In genomic region chr11:89676922-89677321, GRCm38 (mm10) we compare ENCODE assay signal across 28 mouse cellular contexts.
DNase-seq lines count a peak whose midpoint lies in the region; ATAC-seq lines count a peak whose summit lies in the region.
"Had no signal": no experiment of that assay in that cellular context is flagged by ENCODE, and none has a peak within 500 bp of the region (broad histone marks: within the 10 kb centered on the region; RNA-seq: fewer than 3 reads in every experiment).

No protein-coding gene starts in this region.

- peak; percentile 10 for DNase-seq in urinary bladder, postnatal 14 days (ENCODE audit: low spot score)
- DNase-seq in urinary bladder, postnatal 4 days (ENCODE audit: low spot score in 2 of 2) = no peak
- peak; percentile 9 for DNase-seq in lung, postnatal 25 days (ENCODE audit: low spot score)
- DNase-seq in layer of hippocampus, adult 8-10 months (ENCODE audit: low spot score in 2 of 2) = no peak
- DNase-seq in gastrocnemius, adult 18-20 months (ENCODE audit: low spot score) = no peak
- DNase-seq: cerebellum, adult 11 months; cerebellum, adult 9-11 months; gastrocnemius, postnatal 10 days; heart, adult 18-20 months; heart, postnatal 10 days; kidney, adult 9 months; retina, postnatal 1 day; right cerebral cortex, postnatal 25 days; spleen, adult 18-20 months; thymus, adult 2 months had no signal

- H3K4me2 ChIP-seq in kidney, embryonic 14.5 days (replicated peaks; ENCODE audit: low read depth, low read length) = no peak overlapping the region
- no peak overlapping the region for H3K4me2 ChIP-seq in kidney, embryonic 16.5 days (replicated peaks; ENCODE audit: low read depth, low read length)
- H3K4me2 ChIP-seq: forebrain, embryonic 13.5 days; heart, embryonic 12.5 days; limb, embryonic 12.5 days; liver, embryonic 12.5 days; midbrain, embryonic 15.5 days; neural tube, embryonic 13.5 days had no signal

- 0 out of 2 replicates have a peak, but pooled peaks have one; percentile 32 for ATAC-seq in kidney, embryonic 14.5 days (ENCODE audit: low FRiP score, low TSS enrichment)
- ATAC-seq in kidney, embryonic 16.5 days (ENCODE audit: low FRiP score, low TSS enrichment) = no peak
- ATAC-seq: forebrain, embryonic 13.5 days; hindbrain, embryonic 16.5 days; intestine, embryonic 16.5 days; liver, embryonic 12.5 days; midbrain, embryonic 15.5 days had no signal

- WGBS in kidney, embryonic 14.5 days = 27% methylated on average over 2 of the region's 2 CpGs
- 25% methylated on average over 2 of the region's 2 CpGs for whole genome bisulfite sequencing in kidney, embryonic 16.5 days

- no peaks in the 10 kb centered on the region for H3K27me3 ChIP-seq in kidney, embryonic 14.5 days (ENCODE audit: control insufficient read depth, insufficient read depth, low read length)
- H3K27me3 ChIP-seq in kidney, embryonic 16.5 days (ENCODE audit: insufficient read depth, low read length) = no peaks in the 10 kb centered on the region
- H3K27me3 ChIP-seq: forebrain, embryonic 13.5 days; heart, embryonic 12.5 days; liver, embryonic 12.5 days; midbrain, embryonic 15.5 days; neural tube, embryonic 13.5 days had no signal

- no peak overlapping the region for H3K4me3 ChIP-seq in kidney, embryonic 14.5 days (ENCODE audit: low read length)
- no peak overlapping the region for H3K4me3 ChIP-seq in kidney, embryonic 16.5 days (ENCODE audit: low read length)
- H3K4me3 ChIP-seq: erythroblast, embryonic 14.5 days; forebrain, embryonic 13.5 days; heart, embryonic 12.5 days; hindbrain, embryonic 10.5 days; limb, embryonic 12.5 days; liver, embryonic 12.5 days; midbrain, embryonic 15.5 days; myocyte; neural tube, embryonic 13.5 days had no signal

- H3K9ac ChIP-seq in kidney, embryonic 14.5 days (ENCODE audit: low read depth, low read length) = no peak overlapping the region
- H3K9ac ChIP-seq in kidney, embryonic 16.5 days (replicated peaks; ENCODE audit: low read length) = no peak overlapping the region
- H3K9ac ChIP-seq: forebrain, embryonic 13.5 days; heart, embryonic 12.5 days; limb, embryonic 12.5 days; liver, embryonic 12.5 days; midbrain, embryonic 15.5 days; neural tube, embryonic 13.5 days had no signal

- no peaks in the 10 kb centered on the region for H3K36me3 ChIP-seq in kidney, embryonic 14.5 days (ENCODE audit: control insufficient read depth, insufficient read depth, low read length)
- H3K36me3 ChIP-seq in kidney, embryonic 16.5 days (ENCODE audit: insufficient read depth, low read length) = no peaks in the 10 kb centered on the region
- H3K36me3 ChIP-seq: heart, embryonic 12.5 days; hindbrain, embryonic 10.5 days; limb, embryonic 12.5 days; liver, embryonic 12.5 days; midbrain, embryonic 15.5 days; neural tube, embryonic 13.5 days had no signal

- H3K9me3 ChIP-seq in kidney, embryonic 14.5 days (ENCODE audit: control insufficient read depth, low read length) = no peaks in the 10 kb centered on the region
- no peaks in the 10 kb centered on the region for H3K9me3 ChIP-seq in kidney, embryonic 16.5 days (ENCODE audit: low read length)
- H3K9me3 ChIP-seq: forebrain, embryonic 13.5 days; heart, embryonic 12.5 days; hindbrain, embryonic 10.5 days; limb, embryonic 12.5 days; liver, embryonic 12.5 days; midbrain, embryonic 15.5 days; neural tube, embryonic 13.5 days had no signal

- no peak overlapping the region for H3K27ac ChIP-seq in kidney, embryonic 14.5 days (ENCODE audit: low read depth, low read length)
- no peak overlapping the region for H3K27ac ChIP-seq in kidney, embryonic 16.5 days (ENCODE audit: low read length)
- H3K27ac ChIP-seq: forebrain, embryonic 13.5 days; hindbrain, embryonic 10.5 days; limb, embryonic 12.5 days; liver, embryonic 12.5 days; midbrain, embryonic 15.5 days; neural tube, embryonic 13.5 days had no signal

- H3K4me1 ChIP-seq in kidney, embryonic 14.5 days (ENCODE audit: control insufficient read depth, insufficient read depth, low read length) = no peaks in the 10 kb centered on the region
- no peaks in the 10 kb centered on the region for H3K4me1 ChIP-seq in kidney, embryonic 16.5 days (ENCODE audit: insufficient read depth, low read length)
- H3K4me1 ChIP-seq: liver, embryonic 12.5 days; midbrain, embryonic 15.5 days had no signal

Comparison
In these comparisons a context has a peak if more than half of its experiments do, and no peak if none do; other contexts are left out.
1. DNase-seq: peak in urinary bladder, postnatal 14 days (single experiment) and lung, postnatal 25 days (single experiment); none in urinary bladder, postnatal 4 days (0 of 2), layer of hippocampus, adult 8-10 months (0 of 2) and gastrocnemius, adult 18-20 months (single experiment).